Mouse (Mus musculus): ENCODE results near the gene Alkbh6. TPM values are rescaled to one million over a fixed set of nuclear protein-coding genes. Genes with fewer than 3 reads are reported as not detected.

Alkbh6 gene
- polyA plus RNA-seq (2014; fragmentation: Illumina TruSeq; extraction: RNeasy Lipid Tissue Mini Kit (QIAGEN cat#74804); ENCODE audit: low read depth, low replicate concordance), result 5.4 TPM

GRCm38 (mm10) chr7:30308076-30309005 is at the start of gene Alkbh6:
Gene Alkbh6 (plus strand): TSS chr7:30308717.

GRCm38 (mm10) chr7:30279951-30280669 is 28.4 kb upstream of the Alkbh6 start, which contains the start of the genes Thap8 and Wdr62:
Gene Thap8 (plus strand): TSS chr7:30280094.
Gene Wdr62 (minus strand): TSS chr7:30280419.

GRCm38 (mm10) chr7:30291215-30292131 is 17.0 kb upstream of the Alkbh6 start, which contains the start of gene Clip3:
Gene Clip3 (plus strand): TSS chr7:30291728.

GRCm38 (mm10) chr7:30314721-30315155 is 6.2 kb downstream of the Alkbh6 start, which contains the start of gene Syne4:
Gene Syne4 (plus strand): TSS chr7:30314807.

GRCm38 (mm10) chr7:30321539-30322284 is 13.2 kb downstream of the Alkbh6 start, which contains the start of gene E130208F15Rik:
Gene E130208F15Rik (plus strand): TSS chr7:30321740.

GRCm38 (mm10) chr7:30323795-30324194 is 15.3 kb downstream of the Alkbh6 start, which contains the start of gene Sdhaf1:
Gene Sdhaf1 (minus strand): TSS chr7:30323895.

GRCm38 (mm10) chr7:30362652-30363343 is 54.3 kb downstream of the Alkbh6 start, which contains the start of gene Lrfn3:
Gene Lrfn3 (minus strand): TSS chr7:30362772.

Other genes starting within 250 kb of the Alkbh6 start
- 1.8 TPM for gene Zfp82, start 235.8 kb upstream of the Alkbh6 start, polyA plus RNA-seq (2014; fragmentation: Illumina TruSeq; extraction: RNeasy Lipid Tissue Mini Kit (QIAGEN cat#74804); ENCODE audit: low read depth, low replicate concordance)
- not detected for gene Gm26920, start 218.3 kb upstream of the Alkbh6 start, polyA plus RNA-seq (2014; fragmentation: Illumina TruSeq; extraction: RNeasy Lipid Tissue Mini Kit (QIAGEN cat#74804); ENCODE audit: low read depth, low replicate concordance)
- 2.0 TPM for gene Zfp566, start 218.2 kb upstream of the Alkbh6 start, polyA plus RNA-seq (2014; fragmentation: Illumina TruSeq; extraction: RNeasy Lipid Tissue Mini Kit (QIAGEN cat#74804); ENCODE audit: low read depth, low replicate concordance)
- gene Zfp260, start 213.9 kb upstream of the Alkbh6 start, polyA plus RNA-seq (2014; fragmentation: Illumina TruSeq; extraction: RNeasy Lipid Tissue Mini Kit (QIAGEN cat#74804); ENCODE audit: low read depth, low replicate concordance), result 142 TPM
- 3.9 TPM for gene Zfp382, start 186.8 kb upstream of the Alkbh6 start, polyA plus RNA-seq (2014; fragmentation: Illumina TruSeq; extraction: RNeasy Lipid Tissue Mini Kit (QIAGEN cat#74804); ENCODE audit: low read depth, low replicate concordance)
- 49.5 TPM for gene Zfp146, start 139.0 kb upstream of the Alkbh6 start, polyA plus RNA-seq (2014; fragmentation: Illumina TruSeq; extraction: RNeasy Lipid Tissue Mini Kit (QIAGEN cat#74804); ENCODE audit: low read depth, low replicate concordance)
- 2.9 TPM for gene Cox7a1, start 124.6 kb upstream of the Alkbh6 start, polyA plus RNA-seq (2014; fragmentation: Illumina TruSeq; extraction: RNeasy Lipid Tissue Mini Kit (QIAGEN cat#74804); ENCODE audit: low read depth, low replicate concordance)
- gene Capns1, start 109.9 kb upstream of the Alkbh6 start, polyA plus RNA-seq (2014; fragmentation: Illumina TruSeq; extraction: RNeasy Lipid Tissue Mini Kit (QIAGEN cat#74804); ENCODE audit: low read depth, low replicate concordance), result 171 TPM
- not detected for gene Polr2i, start 76.8 kb upstream of the Alkbh6 start, polyA plus RNA-seq (2014; fragmentation: Illumina TruSeq; extraction: RNeasy Lipid Tissue Mini Kit (QIAGEN cat#74804); ENCODE audit: low read depth, low replicate concordance)
- 7.1 TPM for gene Tbcb, start 76.4 kb upstream of the Alkbh6 start, polyA plus RNA-seq (2014; fragmentation: Illumina TruSeq; extraction: RNeasy Lipid Tissue Mini Kit (QIAGEN cat#74804); ENCODE audit: low read depth, low replicate concordance)
- gene Ovol3, start 73.0 kb upstream of the Alkbh6 start, polyA plus RNA-seq (2014; fragmentation: Illumina TruSeq; extraction: RNeasy Lipid Tissue Mini Kit (QIAGEN cat#74804); ENCODE audit: low read depth, low replicate concordance), result not detected
- gene Thap8, start 28.6 kb upstream of the Alkbh6 start, polyA plus RNA-seq (2014; fragmentation: Illumina TruSeq; extraction: RNeasy Lipid Tissue Mini Kit (QIAGEN cat#74804); ENCODE audit: low read depth, low replicate concordance), result not detected
- gene Wdr62, start 28.3 kb upstream of the Alkbh6 start, polyA plus RNA-seq (2014; fragmentation: Illumina TruSeq; extraction: RNeasy Lipid Tissue Mini Kit (QIAGEN cat#74804); ENCODE audit: low read depth, low replicate concordance), result 0.12 TPM
- 14.6 TPM for gene Clip3, start 17.0 kb upstream of the Alkbh6 start, polyA plus RNA-seq (2014; fragmentation: Illumina TruSeq; extraction: RNeasy Lipid Tissue Mini Kit (QIAGEN cat#74804); ENCODE audit: low read depth, low replicate concordance)
- 2.3 TPM for gene Syne4, start 6.1 kb downstream of the Alkbh6 start, polyA plus RNA-seq (2014; fragmentation: Illumina TruSeq; extraction: RNeasy Lipid Tissue Mini Kit (QIAGEN cat#74804); ENCODE audit: low read depth, low replicate concordance)
- 1.2 TPM for gene E130208F15Rik, start 13.0 kb downstream of the Alkbh6 start, polyA plus RNA-seq (2014; fragmentation: Illumina TruSeq; extraction: RNeasy Lipid Tissue Mini Kit (QIAGEN cat#74804); ENCODE audit: low read depth, low replicate concordance)
- 3.0 TPM for gene Sdhaf1, start 15.2 kb downstream of the Alkbh6 start, polyA plus RNA-seq (2014; fragmentation: Illumina TruSeq; extraction: RNeasy Lipid Tissue Mini Kit (QIAGEN cat#74804); ENCODE audit: low read depth, low replicate concordance)
- gene Lrfn3, start 54.1 kb downstream of the Alkbh6 start, polyA plus RNA-seq (2014; fragmentation: Illumina TruSeq; extraction: RNeasy Lipid Tissue Mini Kit (QIAGEN cat#74804); ENCODE audit: low read depth, low replicate concordance), result 1.4 TPM
- 3.2 TPM for gene Tyrobp, start 105.0 kb downstream of the Alkbh6 start, polyA plus RNA-seq (2014; fragmentation: Illumina TruSeq; extraction: RNeasy Lipid Tissue Mini Kit (QIAGEN cat#74804); ENCODE audit: low read depth, low replicate concordance)
- not detected for gene Hcst, start 111.1 kb downstream of the Alkbh6 start, polyA plus RNA-seq (2014; fragmentation: Illumina TruSeq; extraction: RNeasy Lipid Tissue Mini Kit (QIAGEN cat#74804); ENCODE audit: low read depth, low replicate concordance)
- gene Nfkbid, start 113.0 kb downstream of the Alkbh6 start, polyA plus RNA-seq (2014; fragmentation: Illumina TruSeq; extraction: RNeasy Lipid Tissue Mini Kit (QIAGEN cat#74804); ENCODE audit: low read depth, low replicate concordance), result not detected
- gene Aplp1, start 136.8 kb downstream of the Alkbh6 start, polyA plus RNA-seq (2014; fragmentation: Illumina TruSeq; extraction: RNeasy Lipid Tissue Mini Kit (QIAGEN cat#74804); ENCODE audit: low read depth, low replicate concordance), result 8.6 TPM
- not detected for gene Kirrel2, start 149.0 kb downstream of the Alkbh6 start, polyA plus RNA-seq (2014; fragmentation: Illumina TruSeq; extraction: RNeasy Lipid Tissue Mini Kit (QIAGEN cat#74804); ENCODE audit: low read depth, low replicate concordance)
- gene Nphs1, start 149.6 kb downstream of the Alkbh6 start, polyA plus RNA-seq (2014; fragmentation: Illumina TruSeq; extraction: RNeasy Lipid Tissue Mini Kit (QIAGEN cat#74804); ENCODE audit: low read depth, low replicate concordance), result not detected
- not detected for gene Prodh2, start 184.9 kb downstream of the Alkbh6 start, polyA plus RNA-seq (2014; fragmentation: Illumina TruSeq; extraction: RNeasy Lipid Tissue Mini Kit (QIAGEN cat#74804); ENCODE audit: low read depth, low replicate concordance)
- 0.23 TPM for gene Arhgap33, start 226.3 kb downstream of the Alkbh6 start, polyA plus RNA-seq (2014; fragmentation: Illumina TruSeq; extraction: RNeasy Lipid Tissue Mini Kit (QIAGEN cat#74804); ENCODE audit: low read depth, low replicate concordance)
- 50.0 TPM for gene Hspb6, start 243.5 kb downstream of the Alkbh6 start, polyA plus RNA-seq (2014; fragmentation: Illumina TruSeq; extraction: RNeasy Lipid Tissue Mini Kit (QIAGEN cat#74804); ENCODE audit: low read depth, low replicate concordance)
- 1.5 TPM for gene Proser3, start 243.6 kb downstream of the Alkbh6 start, polyA plus RNA-seq (2014; fragmentation: Illumina TruSeq; extraction: RNeasy Lipid Tissue Mini Kit (QIAGEN cat#74804); ENCODE audit: low read depth, low replicate concordance)